Mouse (Mus musculus) forebrain, postnatal 0 days (tissue): ENCODE measurements around the gene Taz. TPM values are rescaled to one million over a fixed set of nuclear protein-coding genes. Genes with fewer than 3 reads are reported as not detected.

Source experiments
- ATAC-seq: fragments of 200-750 bp; cut with Nextera tagmentation; 2 replicates; pipeline ENCODE4 v1.8.0; 2017; ENCODE audit warnings: mild to moderate bottlenecking, moderate library complexity
- DNase-seq: peaks from one replicate; pipeline ENCODE4 v3.0.0-alpha.2; 2015
- H3K27ac ChIP-seq: fragments of 300-500 bp; sonication (generic); 2 replicates; pipeline ENCODE4 v1.5.1; 2014; ENCODE audit warnings: low read depth, mild to moderate bottlenecking, antibody characterized with exemption, low read length, moderate library complexity, mixed read lengths
- H3K27me3 ChIP-seq: fragments of 300-500 bp; sonication (generic); 2 replicates; pipeline ENCODE4 v1.6.1; 2014; ENCODE audit warnings: mild to moderate bottlenecking, low read length, mixed read lengths; ENCODE audit not compliant: insufficient read depth
- H3K36me3 ChIP-seq: fragments of 300-500 bp; sonication (generic); 2 replicates; pipeline ENCODE4 v1.6.1; 2014; ENCODE audit warnings: mild to moderate bottlenecking, moderate library complexity; ENCODE audit not compliant: insufficient read depth
- H3K4me1 ChIP-seq: fragments of 300-500 bp; sonication (generic); 2 replicates; pipeline ENCODE4 v1.6.1; 2014; ENCODE audit warnings: antibody characterized with exemption; ENCODE audit not compliant: insufficient read depth
- H3K4me2 ChIP-seq: fragments of 300-500 bp; sonication (generic); 2 replicates; pipeline ENCODE4 v1.6.1; 2014; ENCODE audit warnings: low read depth, mild to moderate bottlenecking, moderate library complexity
- H3K4me3 ChIP-seq: fragments of 300-500 bp; sonication (generic); 2 replicates; pipeline ENCODE4 v1.5.1; 2014; ENCODE audit warnings: low read depth, low read length, mixed read lengths
- H3K9ac ChIP-seq: fragments of 300-500 bp; sonication (generic); 2 replicates; pipeline ENCODE4 v1.6.1; 2014; ENCODE audit warnings: mild to moderate bottlenecking
- H3K9me3 ChIP-seq: fragments of 300-500 bp; sonication (generic); 2 replicates; pipeline ENCODE4 v1.6.1; 2016; ENCODE audit warnings: low read length
- CTCF ChIP-seq: sonication (generic); IDR thresholded peaks from 2 replicates; pipeline ENCODE4 v1.5.1; 2016; ENCODE audit warnings: antibody characterized with exemption, control low read depth, low read depth
- WGBS: fragments of 180-500 bp; shearing (Covaris S2); extraction: QIAGEN DNeasy Blood & Tissue Kit; methylation state at CpG from one replicate; pipeline ENCODE4 v1.1.7; 2014; 5-methylcytosine and 5-hydroxymethylcytosine counted together
- polyA plus RNA-seq: library from polyadenylated mRNA; unstranded; fragments of >200 nt; fragmentation: Nextera tagmentation; extraction: Ambion mirVana; gene quantifications from 2 replicates; pipeline ENCODE4 v1.2.1, GENCODE M21; 2015
- total RNA-seq: library from RNA; depleted of rRNA; stranded (reverse); fragments of >200 nt; gene quantifications from 2 replicates; pipeline ENCODE4 v1.2.3, GENCODE M21; 2014; rRNA removed

The Taz gene
- total RNA-seq: 54.5 and 80.6 TPM in 2 replicates
- 45.7 and 58.1 TPM in 2 replicates for polyA plus RNA-seq

- peak; percentile 18 for ATAC-seq
- H3K36me3 ChIP-seq: no peaks in the 10 kb centered on the region
- WGBS: 30% methylated on average over 16 of the region's 16 CpGs
- no peaks in the 10 kb centered on the region for H3K27me3 ChIP-seq
- H3K4me2 ChIP-seq: peak within 1 kb of the TSS; percentile 62
- H3K4me1 ChIP-seq: no peaks in the 10 kb centered on the region
- H3K9ac ChIP-seq: peak within 1 kb of the TSS; percentile 75
- peak; percentile 32 for DNase-seq
- H3K27ac ChIP-seq: peak within 1 kb of the TSS; percentile 89
- H3K4me3 ChIP-seq: peak within 1 kb of the TSS; percentile 52
- no peaks in the 10 kb centered on the region for H3K9me3 ChIP-seq
- TF ChIP-seq CTCF: no peak
These were observed at the start of gene Taz, which contains the start of gene Dnase1l1 for GRCm38 (mm10) chrX:74281732-74282394. TSS of gene Taz (plus strand) at chrX:74281912. TSS of gene Dnase1l1 (minus strand) at chrX:74282337.

DNA sequence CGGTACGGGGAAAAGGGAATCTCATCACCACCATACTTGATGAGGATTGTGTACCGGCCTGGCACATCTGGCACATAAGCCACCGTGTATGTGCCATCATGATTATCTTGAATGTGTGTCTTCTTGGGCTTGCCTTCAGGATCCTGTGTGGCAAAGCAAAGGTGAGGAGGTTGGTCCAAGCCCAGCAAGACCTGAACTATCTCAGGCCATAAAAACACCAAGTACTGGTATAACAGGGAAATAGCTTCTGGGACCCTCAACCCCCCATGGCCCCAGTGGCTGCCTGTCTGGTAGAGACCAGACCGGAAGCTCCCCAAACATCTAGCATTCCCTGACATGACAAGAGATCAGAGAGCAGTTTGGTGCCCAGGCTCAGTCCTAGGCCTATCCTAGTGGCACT, 48.5 kb upstream of the Taz start:
- Histone ChIP-seq H3K4me3 (no peak overlapping the region), H3K9me3 (no peaks in the 10 kb centered on the region), H3K9ac (no peak overlapping the region), H3K4me1 (no peaks in the 10 kb centered on the region), H3K4me2 (no peak overlapping the region), H3K36me3 (peaks cover 75% of the 10 kb centered on the region), H3K27ac (no peak overlapping the region), H3K27me3 (no peaks in the 10 kb centered on the region)
- no peak for TF ChIP-seq CTCF
- 91% methylated on average over 5 of the region's 5 CpGs for WGBS
- ATAC-seq: no peak
- no peak for DNase-seq

DNA sequence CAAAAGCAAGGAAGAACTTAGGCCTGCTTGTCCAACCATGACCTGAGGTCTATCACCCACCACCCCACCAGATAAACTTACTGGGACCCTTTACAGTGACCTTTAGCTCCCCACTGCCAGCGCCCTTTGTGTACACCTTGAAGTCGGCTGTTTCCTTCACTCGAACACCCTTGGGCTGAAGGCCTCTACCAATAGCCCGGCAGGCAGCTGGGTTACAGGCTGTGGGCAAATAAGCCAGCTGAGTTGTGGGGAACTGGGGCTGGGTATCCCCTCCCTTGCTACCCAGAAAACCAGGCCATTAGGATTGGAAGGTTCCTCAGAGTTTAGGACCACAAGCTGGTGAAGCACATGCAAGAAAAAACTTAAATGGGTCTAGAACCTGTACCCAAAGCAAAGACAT, 41.4 kb upstream of the Taz start:
- no peak for ATAC-seq
- H3K36me3 ChIP-seq: peaks cover 51% of the 10 kb centered on the region
- WGBS: 96% methylated on average over 4 of the region's 4 CpGs

GRCm38 (mm10) chrX:74243396-74243795, 38.3 kb upstream of the Taz start:
- Histone ChIP-seq H3K4me3 (peak overlapping the region; percentile 52; the same call in 1 of the 2 replicates), H3K4me2 (peak overlapping the region; percentile 61), H3K4me1 (no peaks in the 10 kb centered on the region), H3K36me3 (peaks cover 32% of the 10 kb centered on the region), H3K9me3 (no peaks in the 10 kb centered on the region), H3K27ac (no peak overlapping the region), H3K27me3 (no peaks in the 10 kb centered on the region), H3K9ac (0 out of 2 replicates have a peak overlapping the region, but pooled peaks have one; percentile 77)
- WGBS: 87% methylated on average over 2 of the region's 2 CpGs
- DNase-seq: no peak
- no peak for ATAC-seq
- no peak for TF ChIP-seq CTCF

More for the DNA sequence above, 41.4 kb upstream of the Taz start:
- Histone ChIP-seq H3K4me1 (no peaks in the 10 kb centered on the region), H3K4me3 (no peak overlapping the region), H3K9me3 (no peaks in the 10 kb centered on the region), H3K9ac (no peak overlapping the region), H3K4me2 (no peak overlapping the region), H3K27ac (no peak overlapping the region), H3K27me3 (no peaks in the 10 kb centered on the region)
- DNase-seq: no peak
- TF ChIP-seq CTCF: no peak

DNA sequence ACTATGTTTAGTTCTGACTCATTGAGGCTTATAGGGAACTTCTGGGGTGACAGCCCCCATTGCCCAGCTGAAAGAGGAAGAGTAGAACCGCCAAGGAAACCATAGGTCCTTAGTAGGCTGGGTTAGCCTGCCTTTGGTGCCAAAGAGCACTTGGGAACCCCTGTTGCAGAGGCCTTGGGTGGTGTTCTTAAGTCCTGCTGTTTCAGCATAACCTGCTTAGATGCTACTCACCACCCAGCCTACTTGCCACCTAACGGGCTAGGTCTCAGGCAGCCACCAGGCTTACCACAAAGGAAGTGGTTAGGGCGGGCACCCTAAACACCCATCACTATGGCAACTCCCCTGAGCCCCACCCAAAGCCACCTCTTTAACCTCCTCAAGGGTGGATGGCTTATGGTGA, 37.9 kb upstream of the Taz start:
- Histone ChIP-seq H3K27ac (peak overlapping the region; percentile 92), H3K27me3 (no peaks in the 10 kb centered on the region), H3K4me2 (peak overlapping the region; percentile 61), H3K4me3 (peak overlapping the region; percentile 52), H3K36me3 (peaks cover 32% of the 10 kb centered on the region), H3K9ac (peak overlapping the region; percentile 77), H3K9me3 (no peaks in the 10 kb centered on the region), H3K4me1 (no peaks in the 10 kb centered on the region)
- DNase-seq: no peak
- no peak for TF ChIP-seq CTCF
- ATAC-seq: no peak
- WGBS: 54% methylated on average over 3 of the region's 3 CpGs

GRCm38 (mm10) chrX:74244614-74245083, 37.1 kb upstream of the Taz start:
- H3K9me3 ChIP-seq: no peaks in the 10 kb centered on the region
- H3K27ac ChIP-seq: peak overlapping the region; percentile 92
- TF ChIP-seq CTCF: no peak
- peak overlapping the region; percentile 61 for H3K4me2 ChIP-seq
- H3K9ac ChIP-seq: peak overlapping the region; percentile 77
- H3K4me3 ChIP-seq: peak overlapping the region; percentile 52
- 42% methylated on average over 3 of the region's 3 CpGs for WGBS
- DNase-seq (peak; percentile 70), ATAC-seq (peak; percentile 44)
- no peaks in the 10 kb centered on the region for H3K4me1 ChIP-seq
- peaks cover 24% of the 10 kb centered on the region for H3K36me3 ChIP-seq
- no peaks in the 10 kb centered on the region for H3K27me3 ChIP-seq

DNA sequence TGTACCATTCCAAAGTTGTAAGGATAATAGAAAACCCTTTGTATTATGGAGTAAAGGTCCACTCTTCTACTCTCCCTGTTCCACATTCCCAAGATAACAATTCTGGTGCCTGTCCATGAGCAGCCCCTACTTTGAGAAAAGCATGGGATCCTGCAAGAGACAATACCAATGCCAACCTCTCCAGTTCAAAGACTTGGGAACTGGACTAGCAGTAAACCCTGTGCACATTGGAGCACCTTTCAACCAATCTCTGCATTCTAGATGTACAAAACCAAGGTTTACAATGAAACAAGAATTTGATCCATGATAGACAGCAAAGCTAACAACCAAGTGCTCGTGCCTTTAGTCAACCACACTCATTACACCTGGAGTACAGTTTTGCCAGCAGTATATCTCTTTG, 36.6 kb upstream of the Taz start:
- Histone ChIP-seq H3K27me3 (no peaks in the 10 kb centered on the region), H3K27ac (peak overlapping the region; percentile 92), H3K4me1 (no peaks in the 10 kb centered on the region), H3K4me2 (peak overlapping the region; percentile 61), H3K4me3 (peak overlapping the region; percentile 52), H3K9ac (peak overlapping the region; percentile 77), H3K36me3 (peaks cover 20% of the 10 kb centered on the region), H3K9me3 (no peaks in the 10 kb centered on the region)
- 39% methylated on average over 1 of the region's 1 CpGs for WGBS
- TF ChIP-seq CTCF: no peak
- no peak for ATAC-seq
- peak; percentile 12 for DNase-seq
